Mouse (Mus musculus) frontal cortex, postnatal 36 days (tissue): Measurements from ENCODE around the gene Diras1.
"Not testable (repeated sequence)": the region's sequence is repeated elsewhere in the genome, so short reads cannot be mapped to it uniquely, and the experiment has no call there.

ENCODE experiments used
- DNase-seq, 2 experiments: peaks; one replicate each; pipeline ENCODE4 v3.0.0; 2022; ENCODE audit warnings: low spot score in 2 of 2

The Diras1 gene

DNA sequence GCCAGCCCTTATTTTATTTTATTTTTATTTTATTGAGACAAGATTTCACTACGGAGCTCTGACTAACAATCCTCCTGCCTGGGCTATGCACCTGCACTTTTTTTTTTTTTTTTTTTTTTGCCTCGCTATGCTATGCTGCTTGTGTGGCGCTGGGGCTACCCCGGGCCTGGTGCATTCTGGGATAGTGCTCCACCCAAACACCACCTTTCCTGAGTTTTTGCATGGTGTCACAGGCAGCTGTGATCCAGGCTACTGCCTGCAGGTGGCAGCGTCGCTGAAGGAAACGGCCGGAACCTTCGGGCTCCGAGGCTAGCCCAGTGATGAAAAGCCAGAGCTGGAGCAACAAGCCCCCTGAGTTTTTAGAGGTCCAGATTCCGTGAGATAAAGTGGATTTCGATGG lies 26.7 kb downstream of the Diras1 start:
- peak; percentile 66 to 74 for DNase-seq

- no peak for DNase-seq
Measured at GRCm38 (mm10) chr10:80998021-80998420, 27.4 kb downstream of the Diras1 start.

GRCm38 (mm10) chr10:80997332-80997731 lies 28.1 kb downstream of the Diras1 start:
- DNase-seq = no peak

DNA sequence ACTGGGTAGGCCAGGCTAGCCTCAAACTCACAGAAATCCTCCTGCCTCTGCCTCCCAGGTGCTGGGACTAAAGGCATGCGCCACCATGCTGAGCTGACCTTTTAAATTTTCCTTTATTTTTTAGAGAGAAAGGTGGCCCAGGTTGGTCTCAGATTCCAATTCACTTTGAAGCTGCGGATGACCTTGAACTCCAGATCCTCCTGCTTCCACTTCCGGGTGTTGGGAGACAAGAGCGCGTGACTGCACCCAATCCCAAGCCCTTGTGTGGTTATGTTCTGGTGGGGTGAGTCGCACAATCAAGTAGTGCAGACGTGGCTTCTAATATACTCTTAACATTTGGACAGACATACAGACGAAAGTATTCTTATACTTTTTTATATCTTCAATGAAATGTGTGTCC lies 29.0 kb downstream of the Diras1 start:
- no peak for DNase-seq

- peak; percentile 90 for DNase-seq
Measured at GRCm38 (mm10) chr10:80995091-80995632, 30.3 kb downstream of the Diras1 start.

DNA sequence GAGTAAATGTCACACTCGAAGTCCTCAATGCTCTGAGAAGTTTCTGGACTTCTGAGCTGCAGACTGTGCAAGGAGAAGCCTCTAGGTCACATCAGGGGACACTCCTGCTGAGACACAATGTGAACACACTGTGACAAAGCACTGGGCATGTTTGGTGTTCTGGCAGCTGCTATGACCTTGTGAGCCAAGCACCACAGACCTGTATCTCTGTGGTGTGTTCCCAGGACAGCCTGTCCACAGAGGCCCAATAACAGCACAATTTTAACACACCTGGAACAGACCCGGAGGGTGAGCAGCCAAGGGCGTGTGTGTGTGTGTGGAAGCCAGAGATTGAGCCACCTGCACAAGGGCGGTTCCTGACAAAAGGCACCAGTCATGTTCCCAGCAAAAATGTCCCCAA lies 30.8 kb downstream of the Diras1 start:
- no peak for DNase-seq

- no peak for DNase-seq
Measured at GRCm38 (mm10) chr10:80993276-80993675, 32.2 kb downstream of the Diras1 start.

- DNase-seq = no peak
Measured at GRCm38 (mm10) chr10:80991945-80992344, 33.5 kb downstream of the Diras1 start.

DNA sequence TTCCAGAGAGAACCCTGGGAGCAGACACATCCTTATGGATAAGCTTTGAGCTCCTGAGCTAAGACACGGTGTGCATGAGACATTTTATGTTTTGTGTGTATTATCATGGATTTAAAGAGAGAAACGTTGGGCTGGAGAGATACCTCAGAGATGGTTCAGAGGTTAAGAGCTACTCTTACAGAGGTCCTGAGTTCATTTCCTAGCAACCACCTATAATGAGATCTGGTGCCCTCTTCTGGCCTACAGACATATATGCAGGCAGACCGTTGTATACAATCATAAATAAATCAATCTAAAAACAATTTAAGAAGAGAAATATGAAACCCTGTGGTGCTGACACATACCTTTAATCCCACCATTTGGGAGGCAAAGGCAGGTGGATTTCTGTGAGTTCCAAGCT lies 34.5 kb downstream of the Diras1 start:
- no peak for DNase-seq

GRCm38 (mm10) chr10:80990406-80990805 lies 35.1 kb downstream of the Diras1 start:
- DNase-seq = no peak

- DNase-seq = not testable (repeated sequence)
Measured at GRCm38 (mm10) chr10:80989854-80990253, 35.6 kb downstream of the Diras1 start.

GRCm38 (mm10) chr10:80989446-80989845 lies 36.0 kb downstream of the Diras1 start:
- no peak for DNase-seq

DNA sequence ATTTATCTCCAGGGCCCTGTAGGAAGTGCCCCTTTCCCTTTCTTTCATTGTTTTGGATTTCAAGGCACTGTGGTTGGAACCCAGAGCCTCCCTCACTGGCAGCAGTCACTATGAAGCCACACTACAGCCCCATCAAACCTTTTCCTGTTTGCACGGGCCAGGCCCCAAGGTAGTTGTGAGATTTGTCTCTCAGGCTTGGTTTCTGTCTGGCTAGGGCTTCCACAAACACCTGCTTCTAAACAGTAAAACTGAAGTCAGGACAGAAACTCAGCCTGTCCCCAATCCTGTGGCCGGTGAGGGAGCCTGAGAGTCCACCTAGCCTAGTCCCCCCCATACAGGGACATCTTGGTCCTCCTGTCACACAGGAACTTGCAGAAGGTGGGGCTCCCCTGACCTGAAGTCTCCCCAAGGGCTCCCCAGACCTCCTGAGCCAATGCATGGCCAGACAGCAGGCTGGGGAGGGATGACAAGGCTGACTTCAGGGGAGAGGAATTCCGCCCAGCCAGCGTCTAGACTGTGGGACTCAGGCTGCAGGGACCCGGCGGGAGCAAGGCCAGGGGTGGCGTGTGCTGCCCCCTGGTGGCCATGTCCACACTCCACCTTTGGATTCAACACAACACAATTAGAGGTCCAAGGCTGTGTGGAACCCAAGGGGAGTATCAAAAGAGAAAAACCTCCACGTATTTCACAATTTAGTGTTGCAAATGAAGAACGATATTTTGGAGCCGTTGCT lies 37.6 kb downstream of the Diras1 start:
- peak in 1 of 2 experiments; percentile 73 for DNase-seq

DNA sequence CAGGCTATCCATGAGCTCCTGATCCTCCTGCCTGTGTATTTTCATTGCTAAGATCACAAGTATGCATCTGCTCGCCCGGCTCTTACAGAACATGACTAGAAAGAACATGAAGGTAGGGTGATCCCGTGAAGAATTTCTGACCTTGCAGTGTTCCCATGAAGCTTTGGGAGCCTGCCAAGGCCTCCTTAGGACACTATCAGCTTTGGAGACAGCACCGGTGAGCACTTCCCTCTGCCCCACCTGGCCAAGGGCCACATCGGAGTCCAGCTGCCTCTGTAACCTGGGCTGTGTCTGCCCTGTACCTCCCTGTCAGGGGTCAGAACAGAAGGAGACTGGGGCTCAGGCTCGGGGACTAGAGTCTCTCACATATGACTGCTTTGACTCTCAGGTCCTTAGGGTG lies 38.7 kb downstream of the Diras1 start:
- DNase-seq = no peak

DNA sequence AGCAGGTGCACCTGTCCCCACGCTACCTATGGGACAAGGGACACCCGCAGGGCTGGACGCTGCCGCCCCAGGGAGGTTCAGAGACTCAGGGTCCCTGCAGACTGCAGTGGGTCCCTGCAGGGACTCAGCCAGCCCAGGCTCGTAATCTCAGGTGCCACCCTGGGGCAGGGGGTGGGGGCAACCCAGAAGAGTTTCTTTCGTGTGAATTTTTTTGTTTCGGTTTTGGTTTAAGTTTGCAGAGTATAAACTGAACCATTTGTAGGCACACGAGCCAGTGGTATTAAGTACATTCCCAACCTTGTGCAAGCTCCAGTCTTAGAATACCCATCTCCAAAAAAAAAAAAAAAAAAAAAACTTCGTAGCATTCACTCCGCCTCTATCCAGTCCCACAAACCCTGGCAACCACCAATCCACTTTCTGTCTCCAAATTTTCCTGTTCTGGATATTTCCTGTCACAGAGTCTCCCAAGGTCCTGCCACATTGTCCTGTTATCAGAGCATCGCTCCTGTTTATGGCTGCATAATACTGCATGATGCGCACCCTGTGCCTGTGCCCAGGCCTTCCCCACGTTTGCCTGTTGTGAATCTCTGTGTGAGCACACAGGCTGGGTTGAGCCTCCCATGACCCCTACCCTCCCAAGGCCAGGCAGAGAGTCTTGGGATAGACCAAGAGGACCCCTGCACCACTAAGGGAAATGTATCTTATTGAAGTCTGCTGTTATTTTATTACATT lies 39.3 kb downstream of the Diras1 start:
- no peak for DNase-seq

GRCm38 (mm10) chr10:80985241-80985969 lies 40.1 kb downstream of the Diras1 start:
- no peak for DNase-seq

GRCm38 (mm10) chr10:80984223-80984622 lies 41.2 kb downstream of the Diras1 start:
- no peak for DNase-seq

GRCm38 (mm10) chr10:80982381-80982780 lies 43.1 kb downstream of the Diras1 start:
- DNase-seq = no peak

- DNase-seq = no peak
Measured at GRCm38 (mm10) chr10:80981564-80982112, 43.8 kb downstream of the Diras1 start.

- DNase-seq = no peak
Measured at GRCm38 (mm10) chr10:80975478-80975877, 50.0 kb downstream of the Diras1 start.

GRCm38 (mm10) chr10:80973722-80974121 lies 51.7 kb downstream of the Diras1 start:
- DNase-seq = no peak
